Mouse (Mus musculus): ENCODE measurements at regions not wholly inside any gene's neighbourhood (a gene's known extent, or its start where the extent isn't known, plus 50 kb on each side); places are given as distances from the start of the nearest gene placed in this dataset.

- no peak overlapping the region for H3K27ac ChIP-seq (ENCODE audit: control insufficient read depth, insufficient read depth, low read depth, low read length, poor library complexity)
- no peak overlapping the region for H3K4me3 ChIP-seq (replicated peaks; ENCODE audit: control insufficient read depth, low read depth, low read length)
- 28% methylated on average over 26 of the region's 26 CpGs for WGBS
- no peaks in the 10 kb centered on the region for H3K4me1 ChIP-seq (ENCODE audit: control insufficient read depth, insufficient read depth, low read length)
- TF ChIP-seq CTCF (IDR thresholded peaks at IDR 0.05; ENCODE audit: control insufficient read depth, insufficient read depth, low read length), result no peak
- TF ChIP-seq POLR2A (IDR thresholded peaks at IDR 0.05; ENCODE audit: borderline replicate concordance, control insufficient read depth, low read depth, low read length), result no peak
Measured at GRCm38 (mm10) chr9:63880487-63881260, 122.9 kb upstream of the Smad3 start.

DNA sequence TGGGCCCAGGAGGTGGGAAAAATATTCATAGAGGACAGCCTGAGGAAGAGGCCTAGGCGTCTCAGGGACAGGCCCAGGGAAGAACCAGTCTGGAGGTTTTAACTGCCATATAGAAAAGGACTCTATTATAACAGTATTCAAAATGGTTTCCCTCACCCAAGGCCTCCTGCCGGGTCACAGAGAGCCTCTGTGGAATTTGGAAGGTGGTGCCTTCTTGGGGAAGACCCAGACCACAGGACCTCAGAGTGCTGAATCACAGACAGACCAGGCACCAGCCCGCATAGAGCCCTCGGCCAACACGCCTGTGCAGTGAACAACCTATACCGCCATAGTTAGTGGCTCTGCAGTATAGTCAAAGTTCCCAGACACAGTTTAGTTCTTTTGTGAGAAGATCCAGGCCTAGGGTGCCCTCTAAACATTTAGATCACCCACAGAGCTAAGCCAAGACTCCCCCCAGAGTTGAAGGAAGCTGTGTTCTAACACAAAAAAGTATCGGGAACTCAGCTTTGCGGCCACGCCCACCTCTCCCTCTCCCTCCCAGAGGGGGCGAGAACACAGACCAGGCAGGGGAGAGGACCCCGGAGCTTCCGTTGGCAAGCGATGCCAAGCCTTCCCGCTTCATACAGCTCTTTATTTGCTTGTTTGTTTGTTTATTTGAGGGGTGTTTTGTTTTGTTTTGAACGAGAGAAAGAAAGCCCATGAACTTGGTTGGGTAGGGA, 122.1 kb upstream of the Smad3 start:
- Histone ChIP-seq H3K4me1 (ENCODE audit: control insufficient read depth, insufficient read depth, low read length) (no peaks in the 10 kb centered on the region), H3K27ac (ENCODE audit: control insufficient read depth, insufficient read depth, low read depth, low read length, poor library complexity) (no peak overlapping the region), H3K4me3 (replicated peaks; ENCODE audit: control insufficient read depth, low read depth, low read length) (no peak overlapping the region)
- 20% methylated on average over 15 of the region's 15 CpGs for WGBS
- no peak for TF ChIP-seq CTCF (IDR thresholded peaks at IDR 0.05; ENCODE audit: control insufficient read depth, insufficient read depth, low read length)
- no peak for TF ChIP-seq POLR2A (IDR thresholded peaks at IDR 0.05; ENCODE audit: borderline replicate concordance, control insufficient read depth, low read depth, low read length)

GRCm38 (mm10) chr9:63877864-63878263, 120.1 kb upstream of the Smad3 start:
- H3K4me3 ChIP-seq (replicated peaks; ENCODE audit: control insufficient read depth, low read depth, low read length), result no peak overlapping the region
- H3K27ac ChIP-seq (ENCODE audit: control insufficient read depth, insufficient read depth, low read depth, low read length, poor library complexity), result no peak overlapping the region
- H3K4me1 ChIP-seq (ENCODE audit: control insufficient read depth, insufficient read depth, low read length), result no peaks in the 10 kb centered on the region
- WGBS, result 83% methylated on average over 7 of the region's 7 CpGs
- TF ChIP-seq CTCF (IDR thresholded peaks at IDR 0.05; ENCODE audit: control insufficient read depth, insufficient read depth, low read length), result no peak
- TF ChIP-seq POLR2A (IDR thresholded peaks at IDR 0.05; ENCODE audit: borderline replicate concordance, control insufficient read depth, low read depth, low read length), result no peak

DNA sequence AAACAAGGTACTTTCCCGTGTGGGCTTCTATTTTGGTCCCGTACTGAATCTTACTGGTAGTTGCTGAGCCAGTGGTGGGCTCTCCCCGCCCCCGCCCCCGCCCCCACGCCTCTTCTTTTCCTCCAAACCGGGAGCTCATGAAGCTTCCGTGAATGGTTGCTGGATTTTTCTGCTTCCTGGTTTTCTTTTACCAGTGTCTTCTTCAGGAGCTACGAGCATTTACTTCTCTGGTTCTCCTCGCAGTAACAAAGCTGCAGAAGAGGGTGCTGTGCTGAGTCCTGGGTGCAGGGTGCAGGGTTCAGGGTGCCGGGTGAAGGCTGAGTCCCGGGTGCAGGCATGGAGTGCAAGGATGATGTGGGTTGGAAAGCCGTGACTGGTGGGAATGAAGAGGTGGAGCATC, 119.1 kb upstream of the Smad3 start:
- no peaks in the 10 kb centered on the region for H3K4me1 ChIP-seq (ENCODE audit: control insufficient read depth, insufficient read depth, low read length)
- H3K27ac ChIP-seq (ENCODE audit: control insufficient read depth, insufficient read depth, low read depth, low read length, poor library complexity), result no peak overlapping the region
- H3K4me3 ChIP-seq (replicated peaks; ENCODE audit: control insufficient read depth, low read depth, low read length), result no peak overlapping the region
- TF ChIP-seq CTCF (IDR thresholded peaks at IDR 0.05; ENCODE audit: control insufficient read depth, insufficient read depth, low read length) (no peak), POLR2A (IDR thresholded peaks at IDR 0.05; ENCODE audit: borderline replicate concordance, control insufficient read depth, low read depth, low read length) (no peak)
- WGBS, result 47% methylated on average over 13 of the region's 13 CpGs

GRCm38 (mm10) chr9:63876023-63876422, 118.2 kb upstream of the Smad3 start:
- Histone ChIP-seq H3K4me3 (replicated peaks; ENCODE audit: control insufficient read depth, low read depth, low read length) (no peak overlapping the region), H3K27ac (ENCODE audit: control insufficient read depth, insufficient read depth, low read depth, low read length, poor library complexity) (no peak overlapping the region), H3K4me1 (ENCODE audit: control insufficient read depth, insufficient read depth, low read length) (no peaks in the 10 kb centered on the region)
- 88% methylated on average over 12 of the region's 12 CpGs for WGBS
- TF ChIP-seq POLR2A (IDR thresholded peaks at IDR 0.05; ENCODE audit: borderline replicate concordance, control insufficient read depth, low read depth, low read length) (no peak), CTCF (IDR thresholded peaks at IDR 0.05; ENCODE audit: control insufficient read depth, insufficient read depth, low read length) (no peak)

- WGBS, result 81% methylated on average over 5 of the region's 5 CpGs
- no peak overlapping the region for H3K4me3 ChIP-seq (replicated peaks; ENCODE audit: control insufficient read depth, low read depth, low read length)
- H3K27ac ChIP-seq (ENCODE audit: control insufficient read depth, insufficient read depth, low read depth, low read length, poor library complexity), result no peak overlapping the region
- no peaks in the 10 kb centered on the region for H3K4me1 ChIP-seq (ENCODE audit: control insufficient read depth, insufficient read depth, low read length)
- TF ChIP-seq CTCF (IDR thresholded peaks at IDR 0.05; ENCODE audit: control insufficient read depth, insufficient read depth, low read length), result no peak
- no peak for TF ChIP-seq POLR2A (IDR thresholded peaks at IDR 0.05; ENCODE audit: borderline replicate concordance, control insufficient read depth, low read depth, low read length)
Measured at GRCm38 (mm10) chr9:63875193-63875592, 117.4 kb upstream of the Smad3 start.

DNA sequence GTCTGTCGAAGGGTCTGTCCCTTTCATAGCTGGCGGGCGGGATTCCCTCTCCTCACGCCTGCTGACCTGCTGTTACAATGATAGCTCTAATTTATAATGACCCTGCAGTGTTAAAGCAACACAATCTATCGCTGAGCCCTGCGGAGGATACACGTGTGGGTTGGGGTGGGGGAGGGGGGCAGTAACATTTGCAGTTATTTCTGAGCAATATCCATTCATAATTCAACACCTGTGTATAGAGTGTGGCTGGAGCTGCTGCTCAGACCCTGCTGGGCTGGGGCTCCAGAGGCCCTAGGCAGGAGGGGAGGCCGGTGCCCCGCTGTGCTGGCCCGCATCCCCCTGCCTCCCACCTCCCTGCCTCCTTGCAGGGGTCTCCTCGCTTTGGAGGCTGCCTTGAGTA, 106.6 kb upstream of the Smad3 start:
- no peak for TF ChIP-seq CTCF (IDR thresholded peaks at IDR 0.05; ENCODE audit: control insufficient read depth, insufficient read depth, low read length)
- TF ChIP-seq POLR2A (IDR thresholded peaks at IDR 0.05; ENCODE audit: borderline replicate concordance, control insufficient read depth, low read depth, low read length), result no peak
- Histone ChIP-seq H3K27ac (ENCODE audit: control insufficient read depth, insufficient read depth, low read depth, low read length, poor library complexity) (no peak overlapping the region), H3K4me1 (ENCODE audit: control insufficient read depth, insufficient read depth, low read length) (no peaks in the 10 kb centered on the region), H3K4me3 (replicated peaks; ENCODE audit: control insufficient read depth, low read depth, low read length) (no peak overlapping the region)
- 84% methylated on average over 11 of the region's 11 CpGs for WGBS

- TF ChIP-seq POLR2A (IDR thresholded peaks at IDR 0.05; ENCODE audit: borderline replicate concordance, control insufficient read depth, low read depth, low read length) (no peak), CTCF (IDR thresholded peaks at IDR 0.05; ENCODE audit: control insufficient read depth, insufficient read depth, low read length) (no peak)
- H3K4me3 ChIP-seq (replicated peaks; ENCODE audit: control insufficient read depth, low read depth, low read length), result no peak overlapping the region
- WGBS, result 81% methylated on average over 4 of the region's 4 CpGs
Measured at GRCm38 (mm10) chr9:63863328-63863727, 105.5 kb upstream of the Smad3 start.

More at GRCm38 (mm10) chr9:63863328-63863727, 105.5 kb upstream of the Smad3 start:
- Histone ChIP-seq H3K4me1 (ENCODE audit: control insufficient read depth, insufficient read depth, low read length) (no peaks in the 10 kb centered on the region), H3K27ac (ENCODE audit: control insufficient read depth, insufficient read depth, low read depth, low read length, poor library complexity) (no peak overlapping the region)
